Mouse (Mus musculus) spleen, adult 2 months (tissue): ENCODE data around the gene Lamp1.

Experiments used
- CTCF ChIP-seq: fragments of 200-500 bp; IDR thresholded peaks from 2 replicates; pipeline ENCODE4 v1.5.1; 2011; ENCODE audit warnings: mild to moderate bottlenecking, inconsistent platforms; ENCODE audit not compliant: insufficient read depth, insufficient read length, insufficient replicate concordance; ENCODE audit errors: extremely low read depth
- POLR2A ChIP-seq: fragments of 200-500 bp; IDR thresholded peaks from 2 replicates; pipeline ENCODE4 v1.6.1; 2011; ENCODE audit warnings: low read depth, low read length, inconsistent platforms

DNA sequence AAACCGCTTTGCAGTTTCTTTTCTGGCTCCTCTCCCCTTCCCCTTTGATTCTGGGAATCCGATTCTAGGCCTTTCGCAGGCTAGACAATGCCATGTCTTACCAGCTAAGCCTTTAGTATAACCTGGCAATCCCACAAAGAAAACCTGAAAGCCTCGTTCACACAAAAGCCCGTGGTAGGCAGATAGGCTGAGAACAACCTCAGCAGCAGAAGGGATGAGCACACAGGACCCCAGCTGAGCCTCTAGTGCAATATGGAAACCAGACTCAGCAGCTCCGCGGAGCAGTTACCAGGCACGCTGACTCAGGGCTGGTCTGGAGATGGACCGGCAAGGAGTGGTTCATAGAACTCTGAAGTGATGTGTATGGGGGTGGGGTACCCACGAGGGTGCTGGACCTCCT is 35.9 kb downstream of the Lamp1 start:
- no peak for TF ChIP-seq CTCF
- no peak for TF ChIP-seq POLR2A
